Mouse (Mus musculus) erythroblast, embryonic 14.5 days (primary cell): ENCODE data around the gene Camkk1. TPM values are rescaled to one million over a fixed set of nuclear protein-coding genes. Genes with fewer than 3 reads are reported as not detected.
A peak's percentile ranks its signal among the peaks of the same experiment; 100 is the strongest.

ENCODE experiments used
- H3K27me3 ChIP-seq: 2 replicates; pipeline ENCODE4 v1.6.1; 2012; ENCODE audit warnings: inconsistent platforms; ENCODE audit not compliant: control insufficient read depth
- H3K36me3 ChIP-seq: 2 replicates; pipeline ENCODE4 v1.6.1; 2012; ENCODE audit warnings: mild to moderate bottlenecking, inconsistent platforms; ENCODE audit not compliant: control insufficient read depth
- H3K4me1 ChIP-seq: 2 replicates; pipeline ENCODE4 v1.6.1; 2012; ENCODE audit warnings: inconsistent platforms; ENCODE audit not compliant: control insufficient read depth
- H3K4me3 ChIP-seq: replicated peaks from 2 replicates; pipeline ENCODE3; 2012; ENCODE audit warnings: moderate library complexity, mild to moderate bottlenecking, inconsistent platforms
- H3K9me3 ChIP-seq: 2 replicates; pipeline ENCODE4 v1.6.1; 2012; ENCODE audit warnings: low read length, inconsistent platforms, mixed read lengths; ENCODE audit not compliant: control insufficient read depth
- GATA1 ChIP-seq: IDR thresholded peaks from 2 replicates; pipeline ENCODE4 v1.6.1; 2012; ENCODE audit warnings: low read length, inconsistent platforms, mixed read lengths
- TAL1 ChIP-seq: IDR thresholded peaks from 3 replicates; pipeline ENCODE4 v1.6.1; 2012; ENCODE audit warnings: low read length, inconsistent platforms, mixed read lengths
- polyA plus RNA-seq: library from polyadenylated mRNA; stranded (reverse); fragments of >175 nt; gene quantifications from 2 replicates; pipeline ENCODE4 v1.2.3, GENCODE M21; 2012

Gene Camkk1
- polyA plus RNA-seq, 1 experiment, result 0.01 TPM

GRCm38 (mm10) chr11:73023099-73023498 is 4.3 kb downstream of the Camkk1 start:
- Histone ChIP-seq H3K36me3 (no peaks in the 10 kb centered on the region), H3K27me3 (peaks cover 39% of the 10 kb centered on the region), H3K4me1 (peaks cover 26% of the 10 kb centered on the region), H3K4me3 (no peak overlapping the region), H3K9me3 (no peaks in the 10 kb centered on the region)
- TF ChIP-seq TAL1, result no peak
- TF ChIP-seq GATA1, result no peak

DNA sequence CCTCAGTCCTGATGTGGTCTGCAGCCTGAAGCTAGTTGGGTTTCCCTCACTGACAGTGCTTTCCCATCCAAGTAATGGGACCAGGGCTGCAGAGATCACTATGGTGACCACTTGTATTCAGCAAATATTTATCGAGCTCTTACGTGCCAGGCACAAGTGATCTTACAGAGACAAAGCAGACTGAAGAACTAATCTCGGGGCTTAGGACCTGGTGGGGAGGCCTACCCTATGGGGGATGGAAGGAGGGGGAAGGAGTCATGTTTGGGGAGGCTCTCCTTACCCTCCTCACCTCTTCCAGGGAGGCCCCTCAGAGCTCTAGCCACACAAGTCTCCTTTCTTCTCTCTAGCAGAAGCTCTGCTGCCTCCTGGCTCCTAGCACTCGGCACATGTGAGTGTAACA is 5.0 kb downstream of the Camkk1 start:
- Histone ChIP-seq H3K4me1 (peaks cover 19% of the 10 kb centered on the region), H3K9me3 (no peaks in the 10 kb centered on the region), H3K27me3 (peaks cover 32% of the 10 kb centered on the region), H3K4me3 (no peak overlapping the region), H3K36me3 (no peaks in the 10 kb centered on the region)
- TF ChIP-seq GATA1 (no peak), TAL1 (no peak)

GRCm38 (mm10) chr11:73024236-73024904 is 5.6 kb downstream of the Camkk1 start:
- Histone ChIP-seq H3K9me3 (no peaks in the 10 kb centered on the region), H3K4me1 (peaks cover 14% of the 10 kb centered on the region), H3K36me3 (no peaks in the 10 kb centered on the region), H3K4me3 (no peak overlapping the region), H3K27me3 (peaks cover 27% of the 10 kb centered on the region)
- no peak for TF ChIP-seq TAL1
- TF ChIP-seq GATA1, result no peak

DNA sequence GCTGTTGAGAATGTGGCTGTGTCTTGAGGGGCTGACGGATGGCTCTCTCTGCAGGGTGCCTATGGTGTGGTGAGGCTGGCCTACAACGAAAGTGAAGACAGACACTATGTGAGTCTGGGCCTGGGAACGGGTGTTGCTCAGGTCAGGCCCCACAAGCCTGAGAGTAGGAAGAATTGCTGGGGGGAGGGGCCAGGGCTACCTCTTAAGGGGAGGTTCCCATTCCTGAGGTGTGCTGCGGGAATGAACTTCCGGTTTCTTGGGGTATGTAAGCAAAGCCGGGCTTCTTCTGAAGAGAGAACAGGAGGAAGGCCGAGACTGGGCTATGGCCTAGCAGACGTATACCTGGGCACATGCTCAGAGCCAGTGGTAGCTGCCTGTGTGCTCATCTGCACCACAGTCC is 8.2 kb downstream of the Camkk1 start:
- no peaks in the 10 kb centered on the region for H3K36me3 ChIP-seq
- peaks cover 2% of the 10 kb centered on the region; the same call in 1 of the 2 replicates for H3K27me3 ChIP-seq
- H3K9me3 ChIP-seq, result no peaks in the 10 kb centered on the region
- TF ChIP-seq GATA1 (no peak), TAL1 (no peak)
- peaks cover 16% of the 10 kb centered on the region for H3K4me1 ChIP-seq
- H3K4me3 ChIP-seq, result no peak overlapping the region

DNA sequence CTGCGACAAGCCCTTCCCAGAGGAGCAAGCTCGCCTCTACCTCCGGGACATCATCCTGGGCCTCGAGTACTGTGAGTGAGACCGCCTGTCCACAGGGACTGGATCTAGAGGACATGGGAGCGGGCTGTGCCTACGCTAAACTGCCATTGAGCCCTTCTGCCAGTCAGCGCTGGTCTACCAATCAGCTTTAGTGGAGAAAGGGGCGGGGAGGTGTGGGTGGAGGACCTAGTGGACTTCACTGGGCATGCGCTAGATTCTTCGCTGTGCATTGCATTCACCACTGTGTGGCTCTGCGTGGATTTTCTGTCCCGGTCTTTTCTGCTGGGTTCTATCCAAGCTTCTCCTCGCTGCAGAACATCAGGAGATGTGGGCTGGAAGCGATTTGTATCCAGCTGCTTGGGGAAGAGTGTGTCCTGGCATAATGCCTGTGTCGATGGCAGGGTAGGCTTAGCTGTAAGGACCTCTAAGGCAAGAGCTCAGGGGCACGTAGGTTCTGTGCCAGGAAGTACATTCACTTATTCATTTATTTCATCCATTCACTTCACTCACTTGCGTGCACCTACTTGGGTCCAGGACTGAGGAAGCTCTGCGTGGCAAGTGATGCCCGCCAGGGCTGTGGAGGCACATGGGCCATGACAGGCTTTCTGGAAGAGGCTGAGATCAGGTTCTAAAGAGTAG is 12.2 kb downstream of the Camkk1 start:
- no peak for TF ChIP-seq GATA1
- TF ChIP-seq TAL1, result no peak
- Histone ChIP-seq H3K4me3 (peak overlapping the region; percentile 46), H3K27me3 (no peaks in the 10 kb centered on the region), H3K36me3 (no peaks in the 10 kb centered on the region), H3K4me1 (peaks cover 7% of the 10 kb centered on the region), H3K9me3 (no peaks in the 10 kb centered on the region)

DNA sequence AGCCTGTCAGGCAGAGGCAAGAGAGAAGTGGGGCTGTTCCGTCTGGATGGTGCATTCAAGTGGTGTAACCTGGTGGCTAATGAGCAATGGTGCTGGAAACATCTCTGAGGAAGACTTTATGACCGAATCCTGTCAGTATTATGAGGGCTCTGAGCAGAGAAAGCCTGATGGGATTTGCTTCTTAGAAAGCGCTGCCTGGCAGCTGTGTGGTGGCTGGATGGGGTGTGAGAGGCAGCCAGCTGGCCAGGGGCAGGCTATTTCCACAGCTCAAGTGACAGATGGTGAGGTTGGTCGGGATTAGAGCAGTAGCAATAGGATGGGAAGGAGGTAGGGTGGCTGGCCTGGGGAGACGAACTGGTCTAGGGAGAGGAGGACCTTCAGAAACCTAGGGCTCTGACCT is 12.7 kb downstream of the Camkk1 start:
- TF ChIP-seq GATA1, result no peak
- TF ChIP-seq TAL1, result no peak
- Histone ChIP-seq H3K4me1 (peaks cover 7% of the 10 kb centered on the region), H3K9me3 (no peaks in the 10 kb centered on the region), H3K36me3 (no peaks in the 10 kb centered on the region), H3K27me3 (no peaks in the 10 kb centered on the region), H3K4me3 (no peak overlapping the region)

GRCm38 (mm10) chr11:73036077-73036476 is 17.3 kb downstream of the Camkk1 start:
- Histone ChIP-seq H3K36me3 (no peaks in the 10 kb centered on the region), H3K27me3 (no peaks in the 10 kb centered on the region), H3K4me1 (peaks cover 2% of the 10 kb centered on the region), H3K9me3 (no peaks in the 10 kb centered on the region), H3K4me3 (no peak overlapping the region)
- TF ChIP-seq GATA1 (no peak), TAL1 (no peak)

DNA sequence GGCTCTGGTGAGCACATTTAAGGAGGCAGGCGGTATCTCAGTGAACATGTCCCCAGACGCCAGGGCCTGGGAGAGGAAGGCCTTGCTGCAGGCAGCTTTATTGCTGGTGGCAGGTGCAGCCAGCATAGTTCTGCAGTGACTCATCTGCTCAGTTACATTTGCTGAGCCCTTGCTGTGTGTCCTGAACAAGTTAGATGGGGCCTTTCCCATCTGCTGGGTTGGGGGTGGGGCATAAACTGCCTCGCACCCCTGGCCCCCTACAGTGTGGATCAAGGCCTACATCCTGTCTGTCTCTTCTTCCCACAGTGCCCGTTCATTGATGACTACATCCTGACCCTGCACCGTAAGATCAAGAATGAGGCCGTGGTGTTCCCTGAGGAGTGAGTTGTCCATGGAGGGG is 18.1 kb downstream of the Camkk1 start:
- no peaks in the 10 kb centered on the region for H3K36me3 ChIP-seq
- H3K4me1 ChIP-seq, result no peaks in the 10 kb centered on the region
- H3K27me3 ChIP-seq, result no peaks in the 10 kb centered on the region
- no peak for TF ChIP-seq GATA1
- TF ChIP-seq TAL1, result no peak
- H3K4me3 ChIP-seq, result no peak overlapping the region
- no peaks in the 10 kb centered on the region for H3K9me3 ChIP-seq

- TF ChIP-seq TAL1 (no peak), GATA1 (no peak)
- no peak overlapping the region for H3K4me3 ChIP-seq
- H3K27me3 ChIP-seq, result no peaks in the 10 kb centered on the region
- H3K36me3 ChIP-seq, result no peaks in the 10 kb centered on the region
- H3K9me3 ChIP-seq, result no peaks in the 10 kb centered on the region
- H3K4me1 ChIP-seq, result no peaks in the 10 kb centered on the region
Observed at GRCm38 (mm10) chr11:73037691-73038090, 18.9 kb downstream of the Camkk1 start.
